In genomic region chr2:145749645-145750044, GRCm38 (mm10) we compare ENCODE assay signal across 20 mouse cellular contexts.
A peak's percentile ranks its signal among the peaks of the same experiment; 100 is the strongest.
DNase-seq lines count a peak whose midpoint lies in the region; ATAC-seq lines count a peak whose summit lies in the region.
"Had no signal": no experiment of that assay in that cellular context is flagged by ENCODE, and none has a peak within 500 bp of the region (broad histone marks: within the 10 kb centered on the region; RNA-seq: fewer than 3 reads in every experiment).

No protein-coding gene starts in this region.

- H3K9me3 ChIP-seq in embryonic facial prominence, embryonic 14.5 days (ENCODE audit: control insufficient read depth, low read length) = no peaks in the 10 kb centered on the region
- H3K9me3 ChIP-seq: embryonic facial prominence, embryonic 13.5 days; forebrain, embryonic 10.5 days; heart, embryonic 13.5 days; hindbrain, embryonic 15.5 days had no signal

- no peak for ATAC-seq in embryonic facial prominence, embryonic 14.5 days (ENCODE audit: low read depth)
- ATAC-seq in erythroid progenitor cell, adult 5-6 weeks (replicated peaks; ENCODE audit: low FRiP score, poor library complexity, severe bottlenecking) = no peak
- ATAC-seq: forebrain, embryonic 14.5 days had no signal

- H3K36me3 ChIP-seq in embryonic facial prominence, embryonic 14.5 days (ENCODE audit: control insufficient read depth, insufficient read depth, low read length) = no peaks in the 10 kb centered on the region
- H3K36me3 ChIP-seq: embryonic facial prominence, embryonic 13.5 days; forebrain, embryonic 10.5 days; heart, embryonic 13.5 days; hindbrain, embryonic 15.5 days had no signal

- H3K4me3 ChIP-seq in embryonic facial prominence, embryonic 14.5 days (ENCODE audit: low read depth, low read length) = no peak overlapping the region
- H3K4me3 ChIP-seq: embryonic facial prominence, embryonic 13.5 days; forebrain, embryonic 10.5 days; gastrocnemius, adult 2 months; heart, embryonic 13.5 days; hindbrain, embryonic 15.5 days had no signal

- WGBS in embryonic facial prominence, embryonic 14.5 days = 42% methylated on average over 5 of the region's 5 CpGs

- no peaks in the 10 kb centered on the region; the same call in none of the 2 replicates for H3K4me1 ChIP-seq in embryonic facial prominence, embryonic 14.5 days (ENCODE audit: control insufficient read depth, insufficient read depth, low read length)
- H3K4me1 ChIP-seq: hindbrain, embryonic 15.5 days had no signal

- peak; percentile 17 for DNase-seq in embryo, embryonic 10.5 days (ENCODE audit: low spot score)
- no peak for DNase-seq in embryo, embryonic 11 days
- DNase-seq in Muller cell, postnatal 12 days (ENCODE audit: inconsistent ontology term) = peak; percentile 94
- DNase-seq in embryonic facial prominence, embryonic 14.5 days (ENCODE audit: low spot score) = peak; percentile 33
- peak; percentile 82 for DNase-seq in retina, embryonic 14.5 days (ENCODE audit: low spot score)
- no peak for DNase-seq in cerebellum, postnatal 25 days
- DNase-seq: adrenal gland, adult 2 months; adrenal gland, postnatal 25 days; cerebellum, adult 2 months; cerebellum, postnatal 10 days; gastrocnemius, adult 2 months; gastrocnemius, postnatal 25 days; heart, adult 11 months; heart, postnatal 36 days had no signal

- no peaks in the 10 kb centered on the region for H3K27me3 ChIP-seq in embryonic facial prominence, embryonic 14.5 days (replicated peaks; ENCODE audit: control insufficient read depth, insufficient read depth, low read length)
- H3K27me3 ChIP-seq: embryonic facial prominence, embryonic 13.5 days; heart, embryonic 13.5 days; hindbrain, embryonic 15.5 days had no signal

- no peak overlapping the region for H3K9ac ChIP-seq in embryonic facial prominence, embryonic 14.5 days (ENCODE audit: low read depth, low read length)
- H3K9ac ChIP-seq: embryonic facial prominence, embryonic 13.5 days; heart, embryonic 13.5 days; hindbrain, embryonic 15.5 days had no signal

- H3K4me2 ChIP-seq in embryonic facial prominence, embryonic 14.5 days (ENCODE audit: low read depth, low read length) = no peak overlapping the region
- H3K4me2 ChIP-seq: embryonic facial prominence, embryonic 13.5 days; heart, embryonic 13.5 days; hindbrain, embryonic 15.5 days had no signal

- H3K27ac ChIP-seq in embryonic facial prominence, embryonic 14.5 days (replicated peaks; ENCODE audit: low read depth, low read length) = no peak overlapping the region
- H3K27ac ChIP-seq: embryonic facial prominence, embryonic 13.5 days; forebrain, embryonic 10.5 days; gastrocnemius, adult 2 months; heart, embryonic 13.5 days; hindbrain, embryonic 15.5 days had no signal

Comparison
In these comparisons a context has a peak if more than half of its experiments do, and no peak if none do; other contexts are left out.
1. DNase-seq: peak in embryo, embryonic 10.5 days (single experiment), Muller cell, postnatal 12 days (single experiment), embryonic facial prominence, embryonic 14.5 days (single experiment) and retina, embryonic 14.5 days (single experiment); none in embryo, embryonic 11 days (single experiment) and cerebellum, postnatal 25 days (0 of 2).